Mouse (Mus musculus): ENCODE measurements around the gene Btbd17. TPM values are rescaled to one million over a fixed set of nuclear protein-coding genes. Genes with fewer than 3 reads are reported as not detected.

The Btbd17 gene
- polyA plus RNA-seq, 2 experiments, result 1.4 to 2.7 TPM

- 37% methylated on average over 3 of the region's 3 CpGs for WGBS
- Histone ChIP-seq H3K9ac (ENCODE audit: low read depth, low read length, severe bottlenecking) (no peak overlapping the region), H3K9me3 (ENCODE audit: control insufficient read depth, low read length) (no peaks in the 10 kb centered on the region), H3K27me3 (ENCODE audit: control insufficient read depth, insufficient read depth, low read length) (no peaks in the 10 kb centered on the region), H3K4me3 (replicated peaks; ENCODE audit: low read length) (no peak overlapping the region), H3K4me2 (replicated peaks; ENCODE audit: low read depth, low read length, severe bottlenecking) (no peak overlapping the region), H3K36me3 (ENCODE audit: control insufficient read depth, insufficient read depth, low read length) (no peaks in the 10 kb centered on the region), H3K4me1 (ENCODE audit: control insufficient read depth, insufficient read depth, low read length) (peaks cover 14% of the 10 kb centered on the region), H3K27ac (replicated peaks; ENCODE audit: low read depth, low read length) (no peak overlapping the region)
- ATAC-seq (ENCODE audit: low FRiP score, low read depth) (no peak), DNase-seq (ENCODE audit: low spot score) (no peak)
- TF ChIP-seq POLR2A (IDR thresholded peaks at IDR 0.05; ENCODE audit: borderline replicate concordance, extremely low read depth, insufficient read depth, insufficient read length), result no peak
Observed at GRCm38 (mm10) chr11:114820444-114820843, 24.7 kb upstream of the Btbd17 start.

GRCm38 (mm10) chr11:114819110-114819509 lies 23.4 kb upstream of the Btbd17 start:
- Histone ChIP-seq H3K9ac (ENCODE audit: low read depth, low read length, severe bottlenecking) (no peak overlapping the region), H3K4me1 (ENCODE audit: control insufficient read depth, insufficient read depth, low read length) (peaks cover 14% of the 10 kb centered on the region)
- no peak for ATAC-seq (ENCODE audit: low FRiP score, low read depth)

GRCm38 (mm10) chr11:114818185-114818584 lies 22.4 kb upstream of the Btbd17 start:
- no peak overlapping the region for H3K4me3 ChIP-seq (replicated peaks; ENCODE audit: low read length)
- peaks cover 8% of the 10 kb centered on the region for H3K4me1 ChIP-seq (ENCODE audit: control insufficient read depth, insufficient read depth, low read length)
- H3K27ac ChIP-seq (replicated peaks; ENCODE audit: low read depth, low read length), result no peak overlapping the region

More at GRCm38 (mm10) chr11:114819110-114819509, 23.4 kb upstream of the Btbd17 start:
- Histone ChIP-seq H3K4me3 (replicated peaks; ENCODE audit: low read length) (no peak overlapping the region), H3K4me2 (replicated peaks; ENCODE audit: low read depth, low read length, severe bottlenecking) (no peak overlapping the region), H3K27me3 (ENCODE audit: control insufficient read depth, insufficient read depth, low read length) (no peaks in the 10 kb centered on the region), H3K9me3 (ENCODE audit: control insufficient read depth, low read length) (no peaks in the 10 kb centered on the region), H3K27ac (replicated peaks; ENCODE audit: low read depth, low read length) (no peak overlapping the region), H3K36me3 (ENCODE audit: control insufficient read depth, insufficient read depth, low read length) (no peaks in the 10 kb centered on the region)
- no peak for DNase-seq (ENCODE audit: low spot score)
- no peak for TF ChIP-seq POLR2A (IDR thresholded peaks at IDR 0.05; ENCODE audit: borderline replicate concordance, extremely low read depth, insufficient read depth, insufficient read length)
- 42% methylated on average over 2 of the region's 2 CpGs for WGBS

GRCm38 (mm10) chr11:114816934-114817333 lies 21.2 kb upstream of the Btbd17 start:
- H3K36me3 ChIP-seq (ENCODE audit: control insufficient read depth, insufficient read depth, low read length), result no peaks in the 10 kb centered on the region
- H3K9ac ChIP-seq (ENCODE audit: low read depth, low read length, severe bottlenecking), result no peak overlapping the region
- no peaks in the 10 kb centered on the region for H3K9me3 ChIP-seq (ENCODE audit: control insufficient read depth, low read length)
- H3K27ac ChIP-seq (replicated peaks; ENCODE audit: low read depth, low read length), result no peak overlapping the region
- peaks cover 4% of the 10 kb centered on the region for H3K4me1 ChIP-seq (ENCODE audit: control insufficient read depth, insufficient read depth, low read length)
- ATAC-seq (ENCODE audit: low FRiP score, low read depth) (no peak), DNase-seq (ENCODE audit: low spot score) (no peak)
- no peak overlapping the region for H3K4me3 ChIP-seq (replicated peaks; ENCODE audit: low read length)
- 83% methylated on average over 4 of the region's 4 CpGs for WGBS
- no peak overlapping the region for H3K4me2 ChIP-seq (replicated peaks; ENCODE audit: low read depth, low read length, severe bottlenecking)
- no peak for TF ChIP-seq POLR2A (IDR thresholded peaks at IDR 0.05; ENCODE audit: borderline replicate concordance, extremely low read depth, insufficient read depth, insufficient read length)
- no peaks in the 10 kb centered on the region for H3K27me3 ChIP-seq (ENCODE audit: control insufficient read depth, insufficient read depth, low read length)

More at GRCm38 (mm10) chr11:114818185-114818584, 22.4 kb upstream of the Btbd17 start:
- no peak for TF ChIP-seq POLR2A (IDR thresholded peaks at IDR 0.05; ENCODE audit: borderline replicate concordance, extremely low read depth, insufficient read depth, insufficient read length)
- Histone ChIP-seq H3K9me3 (ENCODE audit: control insufficient read depth, low read length) (no peaks in the 10 kb centered on the region), H3K27me3 (ENCODE audit: control insufficient read depth, insufficient read depth, low read length) (no peaks in the 10 kb centered on the region), H3K9ac (ENCODE audit: low read depth, low read length, severe bottlenecking) (no peak overlapping the region), H3K4me2 (replicated peaks; ENCODE audit: low read depth, low read length, severe bottlenecking) (no peak overlapping the region), H3K36me3 (ENCODE audit: control insufficient read depth, insufficient read depth, low read length) (no peaks in the 10 kb centered on the region)
- WGBS, result 86% methylated on average over 7 of the region's 7 CpGs
- ATAC-seq (ENCODE audit: low FRiP score, low read depth) (no peak), DNase-seq (ENCODE audit: low spot score) (no peak)

GRCm38 (mm10) chr11:114814873-114815592 lies 19.3 kb upstream of the Btbd17 start:
- peaks cover 8% of the 10 kb centered on the region for H3K4me1 ChIP-seq (ENCODE audit: control insufficient read depth, insufficient read depth, low read length)
- no peak overlapping the region for H3K4me2 ChIP-seq (replicated peaks; ENCODE audit: low read depth, low read length, severe bottlenecking)
- no peaks in the 10 kb centered on the region for H3K9me3 ChIP-seq (ENCODE audit: control insufficient read depth, low read length)
- no peak for TF ChIP-seq POLR2A (IDR thresholded peaks at IDR 0.05; ENCODE audit: borderline replicate concordance, extremely low read depth, insufficient read depth, insufficient read length)
- H3K27ac ChIP-seq (replicated peaks; ENCODE audit: low read depth, low read length), result no peak overlapping the region
- H3K27me3 ChIP-seq (ENCODE audit: control insufficient read depth, insufficient read depth, low read length), result no peaks in the 10 kb centered on the region
- no peaks in the 10 kb centered on the region for H3K36me3 ChIP-seq (ENCODE audit: control insufficient read depth, insufficient read depth, low read length)
- WGBS, result 58% methylated on average over 11 of the region's 11 CpGs
- H3K9ac ChIP-seq (ENCODE audit: low read depth, low read length, severe bottlenecking), result no peak overlapping the region
- DNase-seq (ENCODE audit: low spot score) (peak; percentile 47), ATAC-seq (ENCODE audit: low FRiP score, low read depth) (peak; percentile 51)
- no peak overlapping the region for H3K4me3 ChIP-seq (replicated peaks; ENCODE audit: low read length)

All from limb, embryonic 14.5 days (tissue).